Mouse (Mus musculus) adrenal gland, adult 18-20 months (tissue): ENCODE results near the gene Lnx1. TPM values are rescaled to one million over a fixed set of nuclear protein-coding genes. Genes with fewer than 3 reads are reported as not detected.

Experiments
- DNase-seq, 2 experiments: peaks; one replicate each; pipeline ENCODE4 v3.0.0; 2021 to 2022; ENCODE audit warnings: low spot score in 2 of 2
- total RNA-seq, 2 experiments: library from RNA; stranded (reverse); gene quantifications; 1 replicate in 1 of 2; 2 replicates in 1 of 2; pipeline ENCODE4 v1.2.3; 2021

Gene Lnx1
- total RNA-seq, 2 experiments from 2014 or later: 3.9 to 4.5 TPM

GRCm38 (mm10) chr5:74656410-74656809, 46.3 kb downstream of the Lnx1 start:
- no peak for DNase-seq

- no peak for DNase-seq
These were observed 48.2 kb downstream of the Lnx1 start for GRCm38 (mm10) chr5:74654527-74654926.

GRCm38 (mm10) chr5:74653766-74654165, 48.9 kb downstream of the Lnx1 start:
- DNase-seq: no peak

- no peak for DNase-seq
These were observed 53.6 kb downstream of the Lnx1 start for GRCm38 (mm10) chr5:74649122-74649521.

GRCm38 (mm10) chr5:74648216-74648615, 54.5 kb downstream of the Lnx1 start:
- no peak for DNase-seq

GRCm38 (mm10) chr5:74647584-74647984, 55.1 kb downstream of the Lnx1 start:
- DNase-seq: no peak

GRCm38 (mm10) chr5:74642291-74642690, 60.4 kb downstream of the Lnx1 start:
- no peak for DNase-seq

GRCm38 (mm10) chr5:74641000-74641399, 61.7 kb downstream of the Lnx1 start:
- peak in 1 of 2 experiments; percentile 27 for DNase-seq

GRCm38 (mm10) chr5:74640504-74640903, 62.2 kb downstream of the Lnx1 start:
- no peak for DNase-seq

- no peak for DNase-seq
These were observed 63.2 kb downstream of the Lnx1 start for GRCm38 (mm10) chr5:74639516-74639915.

GRCm38 (mm10) chr5:74634391-74634790, 68.3 kb downstream of the Lnx1 start:
- DNase-seq: no peak

GRCm38 (mm10) chr5:74633453-74633852, 69.3 kb downstream of the Lnx1 start:
- no peak for DNase-seq

- no peak for DNase-seq
These were observed 70.2 kb downstream of the Lnx1 start for GRCm38 (mm10) chr5:74632369-74633114.

- DNase-seq: no peak
These were observed 74.7 kb downstream of the Lnx1 start for GRCm38 (mm10) chr5:74628001-74628400.

- DNase-seq: no peak
These were observed 78.3 kb downstream of the Lnx1 start for GRCm38 (mm10) chr5:74624385-74624784.

GRCm38 (mm10) chr5:74623316-74624000, 79.3 kb downstream of the Lnx1 start:
- no peak for DNase-seq

- no peak for DNase-seq
These were observed 80.8 kb downstream of the Lnx1 start for GRCm38 (mm10) chr5:74621691-74622470.

GRCm38 (mm10) chr5:74618573-74619059, 84.1 kb downstream of the Lnx1 start:
- peak; percentile 21 to 46 for DNase-seq

GRCm38 (mm10) chr5:74617816-74618572, 84.7 kb downstream of the Lnx1 start:
- no peak for DNase-seq

- DNase-seq: no peak
These were observed 89.1 kb downstream of the Lnx1 start for GRCm38 (mm10) chr5:74613491-74614151.
